ENCODE assay signal across 29 mouse cellular contexts in the genomic region with DNA sequence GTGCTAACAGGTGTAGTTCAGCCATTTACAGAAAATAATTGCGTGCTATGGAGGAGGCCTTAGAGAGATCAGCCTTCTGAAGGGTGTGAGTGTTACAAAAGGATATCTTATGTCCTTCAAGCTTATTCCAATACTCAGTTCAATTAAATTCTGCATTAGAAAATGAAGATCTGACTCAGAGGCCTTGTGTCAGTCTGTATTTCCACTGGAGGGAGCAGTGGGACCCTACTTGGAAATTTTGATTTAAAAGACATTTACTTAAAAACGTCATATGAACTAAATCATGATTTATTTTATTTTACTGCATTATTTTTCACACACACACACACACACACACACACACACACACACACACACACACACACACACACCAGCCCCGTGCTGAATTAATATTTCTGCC.
DNase-seq lines count a peak whose midpoint lies in the region; ATAC-seq and TF ChIP-seq lines count a peak whose summit lies in the region.
"Had no signal": no experiment of that assay in that cellular context is flagged by ENCODE, and none has a peak within 500 bp of the region (broad histone marks: within the 10 kb centered on the region; RNA-seq: fewer than 3 reads in every experiment).

No protein-coding gene starts in this region.

- no peaks in the 10 kb centered on the region for H3K9me3 ChIP-seq in hindbrain, postnatal 0 days (ENCODE audit: low read length)
- H3K9me3 ChIP-seq in hindbrain, embryonic 11.5 days (ENCODE audit: control insufficient read depth, low read length) = no peaks in the 10 kb centered on the region
- H3K9me3 ChIP-seq: heart, embryonic 12.5 days; intestine, embryonic 15.5 days; limb, embryonic 12.5 days; liver, embryonic 15.5 days; neural tube, embryonic 13.5 days; stomach, embryonic 15.5 days had no signal

- H3K4me1 ChIP-seq in hindbrain, postnatal 0 days (ENCODE audit: insufficient read depth, low read length) = no peaks in the 10 kb centered on the region
- H3K4me1 ChIP-seq in hindbrain, embryonic 11.5 days (replicated peaks; ENCODE audit: control insufficient read depth, insufficient read depth, low read length) = no peaks in the 10 kb centered on the region
- H3K4me1 ChIP-seq: heart, embryonic 12.5 days; intestine, embryonic 15.5 days; limb, embryonic 12.5 days; liver, embryonic 15.5 days; neural tube, embryonic 13.5 days; stomach, embryonic 15.5 days had no signal

- no peak overlapping the region for H3K9ac ChIP-seq in hindbrain, postnatal 0 days (replicated peaks; ENCODE audit: low read length)
- H3K9ac ChIP-seq in hindbrain, embryonic 11.5 days (ENCODE audit: low read depth, low read length) = no peak overlapping the region
- H3K9ac ChIP-seq: heart, embryonic 12.5 days; intestine, embryonic 15.5 days; limb, embryonic 12.5 days; liver, embryonic 15.5 days; lung, embryonic 14.5 days; neural tube, embryonic 13.5 days; stomach, embryonic 15.5 days had no signal

- no peak for ATAC-seq in hindbrain, postnatal 0 days
- no peak for ATAC-seq in hindbrain, embryonic 11.5 days (ENCODE audit: low FRiP score)
- ATAC-seq: hindbrain, embryonic 16.5 days; intestine, embryonic 15.5 days; Patski had no signal

- no peaks in the 10 kb centered on the region for H3K27me3 ChIP-seq in hindbrain, postnatal 0 days (ENCODE audit: insufficient read depth, low read length)
- H3K27me3 ChIP-seq in hindbrain, embryonic 11.5 days (ENCODE audit: control insufficient read depth, insufficient read depth, low read length) = no peaks in the 10 kb centered on the region
- H3K27me3 ChIP-seq: heart, embryonic 12.5 days; intestine, embryonic 15.5 days; limb, embryonic 12.5 days; liver, embryonic 15.5 days; neural tube, embryonic 13.5 days; Patski; stomach, embryonic 15.5 days had no signal

- 61% methylated on average over 3 of the region's 3 CpGs for WGBS in hindbrain, postnatal 0 days
- 80% methylated on average over 3 of the region's 3 CpGs for WGBS in hindbrain, embryonic 11.5 days

- peak; percentile 59 for TF ChIP-seq CTCF in hindbrain, postnatal 0 days (IDR thresholded peaks at IDR 0.05; ENCODE audit: low read depth)

- H3K4me3 ChIP-seq in hindbrain, postnatal 0 days (ENCODE audit: low read length) = no peak overlapping the region
- H3K4me3 ChIP-seq in hindbrain, embryonic 11.5 days (ENCODE audit: low read depth, low read length) = no peak overlapping the region
- H3K4me3 ChIP-seq: erythroblast, embryonic 14.5 days; gastrocnemius, adult 2 months; heart, embryonic 12.5 days; intestine, embryonic 15.5 days; limb, embryonic 12.5 days; liver, embryonic 15.5 days; neural tube, embryonic 13.5 days; stomach, embryonic 15.5 days had no signal

- H3K27ac ChIP-seq in hindbrain, postnatal 0 days = no peak overlapping the region
- H3K27ac ChIP-seq in hindbrain, embryonic 11.5 days (ENCODE audit: low read depth, low read length) = no peak overlapping the region
- H3K27ac ChIP-seq: gastrocnemius, adult 2 months; intestine, embryonic 15.5 days; kidney, postnatal 0 days; limb, embryonic 12.5 days; liver, embryonic 15.5 days; neural tube, embryonic 13.5 days; stomach, embryonic 15.5 days had no signal

- no peaks in the 10 kb centered on the region for H3K36me3 ChIP-seq in hindbrain, postnatal 0 days (ENCODE audit: insufficient read depth, low read length)
- H3K36me3 ChIP-seq in hindbrain, embryonic 11.5 days (ENCODE audit: control insufficient read depth, insufficient read depth, low read length) = no peaks in the 10 kb centered on the region
- H3K36me3 ChIP-seq: heart, embryonic 12.5 days; intestine, embryonic 15.5 days; limb, embryonic 12.5 days; liver, embryonic 15.5 days; neural tube, embryonic 13.5 days; stomach, embryonic 15.5 days had no signal

- DNase-seq in cerebellum, postnatal 10 days = peak; percentile 12 to 29
- no peak for DNase-seq in cerebellum, adult 9-11 months
- peak; percentile 52 for DNase-seq in hindbrain, postnatal 0 days (ENCODE audit: low spot score)
- DNase-seq in hindbrain, embryonic 11.5 days (ENCODE audit: low spot score) = no peak
- DNase-seq in right cerebral cortex, postnatal 4 days = peak; percentile 11
- no peak for DNase-seq in right cerebral cortex, adult 2 months (ENCODE audit: low spot score in 2 of 2)
- no peak for DNase-seq in ovary, postnatal 36 days (ENCODE audit: low spot score)
- DNase-seq: adrenal gland, postnatal 14 days; cerebellum, adult 8-10 months; gastrocnemius, adult 2 months; gastrocnemius, postnatal 36 days; heart, adult 18-20 months; heart, postnatal 4 days; kidney, adult 8-10 months; kidney, postnatal 4 days; lung, embryonic 14.5 days; lung, postnatal 14 days; right cerebral cortex, postnatal 14 days; thymus, postnatal 14 days had no signal

- H3K4me2 ChIP-seq in hindbrain, postnatal 0 days (ENCODE audit: low read depth, low read length) = no peak overlapping the region
- H3K4me2 ChIP-seq in hindbrain, embryonic 11.5 days (replicated peaks; ENCODE audit: low read depth, low read length) = no peak overlapping the region
- H3K4me2 ChIP-seq: heart, embryonic 12.5 days; intestine, embryonic 15.5 days; limb, embryonic 12.5 days; liver, embryonic 15.5 days; lung, embryonic 14.5 days; neural tube, embryonic 13.5 days; stomach, embryonic 15.5 days had no signal

Comparison
In these comparisons a context has a peak if more than half of its experiments do, and no peak if none do; other contexts are left out.
1. DNase-seq: peak in cerebellum, postnatal 10 days (2 of 2), hindbrain, postnatal 0 days (single experiment) and right cerebral cortex, postnatal 4 days (single experiment); none in cerebellum, adult 9-11 months (single experiment), hindbrain, embryonic 11.5 days (single experiment), right cerebral cortex, adult 2 months (0 of 2) and ovary, postnatal 36 days (single experiment).